Mouse (Mus musculus) lung, embryonic 14.5 days (tissue): ENCODE measurements around the gene Polr3e. TPM values are rescaled to one million over a fixed set of nuclear protein-coding genes. Genes with fewer than 3 reads are reported as not detected.

Experiments used
- ATAC-seq: fragments of 200-750 bp; cut with Nextera tagmentation; 2 replicates; pipeline ENCODE4 v1.8.0; 2017; ENCODE audit warnings: mild to moderate bottlenecking, moderate TSS enrichment, moderate library complexity; ENCODE audit not compliant: insufficient read depth
- DNase-seq: peaks from one replicate; pipeline ENCODE4 v3.0.0-alpha.2; 2015
- H3K27ac ChIP-seq: fragments of 300-500 bp; sonication (generic); 2 replicates; pipeline ENCODE4 v1.5.1; 2014; ENCODE audit warnings: low read depth, mild to moderate bottlenecking, moderate library complexity
- H3K27me3 ChIP-seq: fragments of 300-500 bp; sonication (generic); 2 replicates; pipeline ENCODE4 v1.6.1; 2014; ENCODE audit warnings: low read length, control low read depth; ENCODE audit not compliant: insufficient read depth
- H3K36me3 ChIP-seq: fragments of 300-500 bp; sonication (generic); 2 replicates; pipeline ENCODE4 v1.6.1; 2014; ENCODE audit warnings: control low read depth; ENCODE audit not compliant: insufficient read depth
- H3K4me1 ChIP-seq: fragments of 300-500 bp; sonication (generic); 2 replicates; pipeline ENCODE4 v1.6.1; 2014; ENCODE audit warnings: antibody characterized with exemption, control low read depth; ENCODE audit not compliant: insufficient read depth
- H3K4me2 ChIP-seq: fragments of 300-500 bp; sonication (generic); 2 replicates; pipeline ENCODE4 v1.6.1; 2014; ENCODE audit warnings: mild to moderate bottlenecking
- H3K4me3 ChIP-seq: fragments of 300-500 bp; sonication (generic); 2 replicates; pipeline ENCODE4 v1.5.1; 2014; ENCODE audit warnings: low read depth, low read length
- H3K9ac ChIP-seq: fragments of 300-500 bp; sonication (generic); 2 replicates; pipeline ENCODE4 v1.6.1; 2014
- H3K9me3 ChIP-seq: fragments of 300-500 bp; sonication (generic); 2 replicates; pipeline ENCODE4 v1.6.1; 2016; ENCODE audit warnings: low read depth, low read length, control low read depth
- CTCF ChIP-seq: IDR thresholded peaks from 2 replicates; pipeline ENCODE4 v1.5.1; 2016; ENCODE audit warnings: antibody characterized with exemption, low read depth
- WGBS: fragments of 180-500 bp; shearing (Covaris S2); extraction: QIAGEN DNeasy Blood & Tissue Kit; methylation state at CpG from one replicate; pipeline ENCODE4 v1.1.7; 2014; 5-methylcytosine and 5-hydroxymethylcytosine counted together
- polyA plus RNA-seq: library from polyadenylated mRNA; unstranded; fragments of >200 nt; fragmentation: Nextera tagmentation; extraction: Ambion mirVana; gene quantifications from 2 replicates; pipeline ENCODE4 v1.2.1, GENCODE M21; 2014

Polr3e gene
- polyA plus RNA-seq, 1 experiment from 2014 or later = 24.3 TPM

DNA sequence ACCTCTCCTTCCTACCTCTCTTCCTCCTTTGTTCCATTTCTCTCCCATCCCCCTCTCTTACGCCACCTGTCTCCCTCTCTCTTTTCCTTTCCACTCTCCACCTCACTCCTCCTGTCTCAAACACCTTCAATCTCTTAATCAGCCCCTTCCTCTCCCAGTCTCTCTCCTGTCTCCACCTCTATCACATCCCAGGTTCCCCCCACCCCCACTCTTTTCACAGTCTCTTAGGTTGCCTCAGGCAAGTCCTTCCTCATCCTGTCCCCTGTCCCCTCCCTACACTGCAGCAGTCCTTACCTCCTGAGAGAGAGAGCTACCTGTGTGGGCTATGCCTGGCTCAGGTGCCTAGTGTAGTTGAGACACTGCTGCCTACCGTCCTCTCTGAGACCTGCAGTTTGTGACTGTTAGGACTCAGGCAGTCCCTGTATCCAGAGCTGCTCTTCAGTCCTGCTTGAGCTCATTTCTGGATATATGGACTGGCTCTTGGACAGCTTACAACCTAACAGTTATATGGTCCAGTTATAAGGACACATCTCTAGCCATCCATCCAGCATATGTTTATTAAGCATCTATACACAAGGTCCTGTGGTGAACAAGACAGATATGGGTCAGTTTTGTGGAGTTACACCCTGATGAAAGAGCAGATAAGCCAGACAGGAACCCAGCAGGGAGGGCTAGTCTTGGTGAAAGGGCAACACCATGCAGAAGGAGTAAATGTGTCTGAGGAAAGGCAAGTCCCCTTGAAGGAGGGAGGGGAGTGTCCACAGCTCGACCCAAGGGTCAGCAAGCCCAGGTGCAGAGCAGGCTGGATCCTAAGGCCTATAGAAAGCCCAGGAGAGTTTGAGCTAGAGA lies 41.8 kb upstream of the Polr3e start:
- 0 out of 2 replicates have a peak, but pooled peaks have one; percentile 5 for TF ChIP-seq CTCF
- H3K36me3 ChIP-seq = no peaks in the 10 kb centered on the region
- no peak overlapping the region for H3K4me3 ChIP-seq
- 50% methylated on average over 3 of the region's 3 CpGs for WGBS
- no peaks in the 10 kb centered on the region for H3K27me3 ChIP-seq
- peak overlapping the region; percentile 67 for H3K27ac ChIP-seq
- no peak overlapping the region for H3K9ac ChIP-seq
- ATAC-seq (peak; percentile 73), DNase-seq (no peak)
- H3K4me2 ChIP-seq = 0 out of 2 replicates have a peak overlapping the region, but pooled peaks have one; percentile 20
- H3K4me1 ChIP-seq = no peaks in the 10 kb centered on the region
- no peaks in the 10 kb centered on the region for H3K9me3 ChIP-seq

DNA sequence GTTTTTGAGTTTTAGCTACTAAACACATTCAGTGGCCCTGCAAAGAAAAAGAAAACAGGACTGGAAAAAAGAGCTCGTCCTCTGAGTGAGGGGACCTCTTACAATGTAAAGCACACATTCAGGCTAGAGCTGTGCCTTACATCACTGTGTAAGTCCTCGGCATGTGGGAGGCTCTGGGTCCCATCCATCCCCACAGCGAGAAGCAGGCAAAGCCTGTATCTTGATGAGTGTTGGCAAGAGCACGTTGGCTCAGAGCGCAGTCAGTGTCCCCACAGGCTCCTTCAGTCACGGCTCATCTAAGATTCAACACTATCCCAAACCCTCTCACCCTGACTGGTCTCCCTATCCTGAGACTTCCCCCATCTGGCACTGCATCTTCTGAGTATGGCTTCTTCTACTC lies 39.3 kb upstream of the Polr3e start:
- Histone ChIP-seq H3K36me3 (peaks cover 4% of the 10 kb centered on the region; the same call in 1 of the 2 replicates), H3K9ac (no peak overlapping the region), H3K27ac (no peak overlapping the region), H3K4me3 (no peak overlapping the region), H3K27me3 (no peaks in the 10 kb centered on the region), H3K4me1 (no peaks in the 10 kb centered on the region), H3K9me3 (no peaks in the 10 kb centered on the region), H3K4me2 (no peak overlapping the region)
- no peak for ATAC-seq
- DNase-seq = no peak
- WGBS = 65% methylated on average over 6 of the region's 6 CpGs
- TF ChIP-seq CTCF = no peak

DNA sequence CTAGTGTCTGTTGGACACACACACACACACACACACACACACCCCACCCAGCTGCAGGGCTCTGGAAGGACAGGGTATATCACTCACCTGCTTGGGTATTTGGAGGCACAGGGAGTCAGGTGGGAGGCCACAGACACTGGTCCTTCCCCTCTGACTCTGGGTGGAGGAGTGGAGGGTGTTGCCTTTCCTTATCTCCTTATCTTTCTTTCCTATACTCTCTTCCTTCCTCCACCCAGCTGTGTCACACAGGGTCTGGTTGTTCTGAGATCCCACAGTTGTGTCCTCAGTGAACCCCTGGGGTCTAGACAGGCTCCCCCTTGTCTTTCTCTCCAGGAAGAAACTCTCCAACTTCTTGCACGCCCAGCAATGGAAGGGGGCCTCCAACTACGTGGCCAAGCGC lies 37.6 kb upstream of the Polr3e start:
- H3K4me3 ChIP-seq = no peak overlapping the region
- H3K36me3 ChIP-seq = peaks cover 15% of the 10 kb centered on the region
- H3K9ac ChIP-seq = no peak overlapping the region
- no peak for DNase-seq
- no peak overlapping the region; the same call in 1 of the 2 replicates for H3K4me2 ChIP-seq
- H3K27me3 ChIP-seq = no peaks in the 10 kb centered on the region
- 87% methylated on average over 3 of the region's 3 CpGs for WGBS
- no peak for TF ChIP-seq CTCF
- H3K27ac ChIP-seq = no peak overlapping the region
- H3K9me3 ChIP-seq = no peaks in the 10 kb centered on the region
- ATAC-seq = no peak
- no peaks in the 10 kb centered on the region for H3K4me1 ChIP-seq

DNA sequence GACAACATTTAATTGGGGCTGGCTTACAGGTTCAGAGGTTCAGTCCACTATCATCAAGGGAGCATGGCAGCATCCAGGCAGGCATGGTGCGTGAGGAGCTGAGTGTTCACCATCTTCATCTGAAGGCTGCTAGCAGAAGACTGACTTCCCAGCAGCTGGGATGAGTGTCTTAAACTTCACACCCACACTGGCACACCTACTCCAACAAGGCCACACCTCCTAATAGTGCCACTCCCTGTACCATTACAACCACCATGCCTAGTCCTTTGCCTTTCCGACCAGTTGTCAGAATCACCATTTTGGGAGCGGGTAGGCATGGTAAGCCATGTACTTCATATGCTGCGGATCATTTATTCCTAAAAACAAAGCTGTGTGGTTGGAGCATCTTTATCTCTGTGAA lies 36.8 kb upstream of the Polr3e start:
- H3K36me3 ChIP-seq = peaks cover 23% of the 10 kb centered on the region
- no peak overlapping the region for H3K27ac ChIP-seq
- ATAC-seq (no peak), DNase-seq (no peak)
- no peaks in the 10 kb centered on the region for H3K27me3 ChIP-seq
- 96% methylated on average over 4 of the region's 4 CpGs for WGBS
- H3K4me2 ChIP-seq = no peak overlapping the region
- H3K9me3 ChIP-seq = no peaks in the 10 kb centered on the region
- no peak overlapping the region for H3K4me3 ChIP-seq
- H3K4me1 ChIP-seq = no peaks in the 10 kb centered on the region
- no peak overlapping the region for H3K9ac ChIP-seq
- TF ChIP-seq CTCF = no peak

DNA sequence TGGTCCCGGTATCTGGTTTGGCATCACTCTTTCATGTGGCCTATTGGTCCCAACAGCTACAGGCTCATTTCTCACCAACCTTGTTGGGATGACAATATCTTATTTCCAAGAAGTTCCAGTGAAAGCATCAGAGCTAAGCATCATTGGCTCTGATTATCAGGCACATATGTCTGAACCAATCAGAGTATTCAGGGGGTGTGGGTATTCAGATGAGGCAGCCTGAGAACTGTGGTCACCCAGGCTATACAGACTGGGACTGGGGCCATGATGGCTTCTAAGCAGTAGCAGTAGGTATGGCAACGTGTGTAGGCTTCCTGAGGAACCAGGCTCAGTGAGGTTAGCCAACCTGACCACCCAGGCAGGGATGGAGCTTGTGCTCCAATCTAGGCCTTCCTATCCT lies 36.1 kb upstream of the Polr3e start:
- WGBS = 58% methylated on average over 2 of the region's 2 CpGs
- ATAC-seq (no peak), DNase-seq (no peak)
- no peaks in the 10 kb centered on the region for H3K4me1 ChIP-seq
- H3K4me3 ChIP-seq = no peak overlapping the region
- no peaks in the 10 kb centered on the region for H3K27me3 ChIP-seq
- no peak for TF ChIP-seq CTCF
- no peak overlapping the region for H3K27ac ChIP-seq
- no peak overlapping the region for H3K4me2 ChIP-seq
- H3K9me3 ChIP-seq = no peaks in the 10 kb centered on the region
- no peak overlapping the region for H3K9ac ChIP-seq
- peaks cover 26% of the 10 kb centered on the region for H3K36me3 ChIP-seq

DNA sequence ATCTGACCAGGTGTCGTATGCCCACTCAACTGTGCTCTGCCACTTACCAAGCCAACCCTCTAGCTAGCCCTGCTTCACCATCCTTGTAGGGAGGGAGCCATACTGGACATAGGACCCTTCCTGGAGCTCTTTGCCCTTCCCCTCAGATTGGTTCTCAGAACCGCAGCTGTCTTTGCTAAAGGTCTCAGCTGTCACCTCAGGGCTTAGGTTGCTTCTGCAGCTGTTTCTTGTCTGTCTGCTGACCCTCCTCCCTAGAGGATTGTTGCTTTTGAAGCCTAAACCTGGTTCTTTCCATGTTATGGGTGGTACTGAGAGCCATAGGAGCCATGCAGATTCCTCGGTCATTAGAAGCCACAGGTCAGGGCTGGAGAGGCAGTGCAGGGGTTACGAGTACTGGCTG lies 34.9 kb upstream of the Polr3e start:
- WGBS = 70% methylated on average over 4 of the region's 4 CpGs
- Histone ChIP-seq H3K4me2 (no peak overlapping the region), H3K36me3 (peaks cover 26% of the 10 kb centered on the region), H3K4me1 (no peaks in the 10 kb centered on the region), H3K9me3 (no peaks in the 10 kb centered on the region), H3K27ac (no peak overlapping the region), H3K4me3 (no peak overlapping the region), H3K9ac (no peak overlapping the region), H3K27me3 (no peaks in the 10 kb centered on the region)
- DNase-seq (no peak), ATAC-seq (no peak)
- TF ChIP-seq CTCF = no peak

DNA sequence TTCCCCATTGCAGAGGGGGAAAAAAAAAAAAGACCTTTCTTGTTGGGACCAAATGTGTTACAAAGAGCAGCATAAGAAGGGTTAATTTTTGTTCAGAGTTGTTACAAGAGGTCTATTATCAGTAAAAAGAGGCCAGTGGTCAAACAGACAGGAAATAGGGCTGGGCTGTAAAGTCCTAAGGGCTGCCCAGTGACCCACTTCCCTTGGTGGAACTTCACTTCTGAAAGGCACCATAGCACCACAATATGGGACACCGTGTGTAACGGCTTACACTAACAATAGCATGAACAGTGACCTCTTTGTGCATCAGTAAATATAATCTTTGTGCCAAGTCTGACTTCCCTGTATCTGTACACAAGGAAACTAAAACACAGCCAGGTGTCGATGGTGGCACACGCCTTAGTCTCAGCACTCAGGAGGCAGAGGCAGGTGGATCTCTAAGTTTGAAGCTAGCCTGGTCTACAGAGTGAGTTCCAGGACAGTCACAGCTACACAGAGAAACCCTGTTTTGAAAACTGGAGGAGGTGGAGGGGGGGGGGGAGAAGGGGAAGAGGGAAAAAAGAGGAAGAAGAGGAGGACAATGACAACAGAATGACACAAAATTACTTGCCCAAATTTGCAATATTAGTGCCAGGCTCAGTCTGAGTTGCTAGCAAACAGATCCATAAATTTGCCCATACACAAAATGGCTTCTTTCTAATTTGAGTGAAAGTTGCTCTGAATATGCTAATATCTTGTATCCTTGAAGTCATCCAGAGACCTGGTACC lies 33.8 kb upstream of the Polr3e start:
- Histone ChIP-seq H3K4me1 (no peaks in the 10 kb centered on the region), H3K9ac (no peak overlapping the region), H3K4me2 (no peak overlapping the region), H3K9me3 (no peaks in the 10 kb centered on the region), H3K27ac (no peak overlapping the region), H3K27me3 (no peaks in the 10 kb centered on the region), H3K36me3 (peaks cover 26% of the 10 kb centered on the region), H3K4me3 (no peak overlapping the region)
- TF ChIP-seq CTCF = no peak
- WGBS = 84% methylated on average over 4 of the region's 4 CpGs
- ATAC-seq (no peak), DNase-seq (no peak)
